Mouse (Mus musculus) T-cell, adult 66 days (primary cell): ENCODE measurements around the gene Ppp1r35. TPM values are rescaled to one million over a fixed set of nuclear protein-coding genes. Genes with fewer than 3 reads are reported as not detected.

ENCODE experiments used
- total RNA-seq, 2 experiments: library from RNA; stranded (reverse); gene quantifications; 3 replicates in 1 of 2; 4 replicates in 1 of 2; pipeline ENCODE4 v1.2.4; 2023

Gene Ppp1r35
- total RNA-seq, result 10 to 100 TPM; 23.2 to 26.0 TPM

DNA sequence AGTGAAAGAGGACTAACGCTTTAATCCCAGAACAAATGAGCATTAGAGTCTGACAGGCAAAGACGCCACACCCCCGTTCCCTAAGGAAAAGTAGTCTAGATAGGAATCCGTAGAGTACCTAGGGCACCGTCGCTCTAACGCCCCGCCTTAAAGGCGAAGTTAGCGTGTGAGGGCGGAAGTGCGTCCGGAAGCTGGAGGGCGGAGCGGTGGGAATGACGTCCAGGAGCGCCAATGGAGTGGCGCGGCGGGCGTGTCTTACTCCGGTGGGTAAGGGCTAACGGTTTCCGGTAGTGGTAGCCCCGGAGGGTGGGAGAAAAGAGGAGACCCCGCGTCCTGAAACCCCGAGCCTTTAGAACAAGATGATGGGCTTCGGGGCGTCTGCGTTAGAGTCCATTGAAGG lies at the start of gene Ppp1r35:
Gene Ppp1r35, plus strand, starts transcription at position 215 of the 400 bp plus-strand sequence.

DNA sequence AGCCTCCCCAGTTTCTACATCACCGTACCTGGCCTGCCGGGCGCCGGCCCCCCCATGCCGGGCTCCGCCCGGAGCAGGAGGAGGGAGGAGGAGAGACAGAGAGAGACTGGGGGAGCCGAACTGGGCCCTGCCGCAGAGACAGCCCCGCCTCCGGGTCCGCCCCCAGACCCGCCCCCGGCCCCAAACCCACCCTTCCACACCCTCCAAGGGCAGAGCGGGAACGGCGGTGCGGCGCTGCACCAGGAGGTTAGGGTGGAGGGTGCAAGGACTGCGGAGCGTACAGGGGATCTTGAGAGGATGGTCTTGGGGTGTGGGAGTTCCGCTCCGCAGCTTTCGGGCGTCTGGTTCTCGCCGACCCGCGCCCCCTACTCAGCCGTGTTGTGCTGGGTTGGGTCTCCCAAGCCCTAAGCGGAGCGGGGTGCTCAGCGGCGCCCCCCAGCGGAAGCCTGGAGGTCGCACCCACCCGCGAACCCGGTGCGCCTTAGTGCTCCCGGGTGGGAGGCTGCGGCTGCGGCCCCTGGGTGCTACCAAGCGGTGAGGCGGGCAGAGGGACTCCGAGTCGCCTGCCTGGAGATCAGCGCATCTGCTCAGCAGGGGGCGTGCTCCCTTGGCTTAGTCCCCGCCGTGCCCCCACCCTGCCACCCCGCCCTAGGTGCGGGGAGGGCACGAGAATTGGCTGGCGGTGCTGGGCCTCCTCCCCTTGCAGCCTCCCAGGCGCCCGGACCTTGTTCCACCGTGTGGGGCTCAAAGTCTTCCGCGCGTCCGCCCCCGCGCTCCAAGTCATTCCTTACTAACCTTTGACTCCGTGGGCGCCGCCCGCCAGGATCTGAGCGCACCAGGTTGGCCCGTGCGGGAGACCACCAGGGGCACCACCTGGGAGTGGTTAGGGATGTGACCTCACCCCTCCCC lies 37.4 kb upstream of the Ppp1r35 start, which contains the start of gene Nyap1:
Gene Nyap1, minus strand, starts transcription at position 585 of the 909 bp plus-strand sequence.

DNA sequence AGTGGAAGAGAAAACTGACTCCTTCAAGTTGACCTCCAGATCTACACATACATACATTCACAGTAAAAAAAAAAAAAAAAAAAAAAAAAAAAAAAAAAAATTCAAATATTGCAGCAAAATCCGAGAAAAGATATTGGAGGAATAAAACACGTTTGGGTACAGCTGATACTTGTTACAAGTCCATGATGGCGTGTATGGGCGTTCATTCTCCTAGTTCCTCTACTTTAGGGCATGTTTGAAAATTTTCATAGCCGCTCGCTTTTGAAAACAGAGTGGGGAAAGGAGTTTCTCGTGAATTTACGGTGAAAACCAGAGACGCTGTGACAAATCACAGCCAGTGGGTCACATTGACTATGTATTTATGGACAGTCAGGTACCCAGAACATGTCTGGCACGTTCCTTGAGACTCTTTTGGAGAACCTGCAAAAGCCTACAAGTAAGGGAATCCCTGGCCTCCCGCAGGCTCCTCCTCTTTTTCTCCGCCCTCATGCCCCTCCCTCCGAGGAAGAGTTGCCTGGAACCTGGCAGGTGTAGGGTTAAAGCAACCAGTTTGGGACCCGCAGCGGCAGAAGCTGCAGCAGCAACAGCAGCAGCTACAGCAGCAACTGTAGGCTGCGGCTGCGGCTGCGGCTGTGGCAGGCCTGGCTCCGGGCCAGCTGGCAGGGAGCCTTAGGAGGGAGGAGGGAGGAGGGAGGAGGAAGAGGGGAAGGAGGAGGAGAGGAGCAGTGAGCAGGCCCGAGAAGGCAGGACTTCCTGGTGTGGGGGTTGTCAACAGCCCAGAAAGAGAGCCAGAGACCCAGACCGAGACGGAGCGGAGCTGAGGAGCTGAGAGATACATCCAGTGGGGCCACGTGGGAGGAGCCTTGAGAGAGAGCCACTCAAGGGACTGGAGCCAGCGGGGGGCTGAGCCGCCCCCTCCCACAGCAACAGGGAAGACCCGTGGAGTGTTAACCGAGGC lies 33.2 kb upstream of the Ppp1r35 start, which contains the start of gene Tsc22d4:
Gene Tsc22d4, plus strand, starts transcription at position 517 of the 958 bp plus-strand sequence.

DNA sequence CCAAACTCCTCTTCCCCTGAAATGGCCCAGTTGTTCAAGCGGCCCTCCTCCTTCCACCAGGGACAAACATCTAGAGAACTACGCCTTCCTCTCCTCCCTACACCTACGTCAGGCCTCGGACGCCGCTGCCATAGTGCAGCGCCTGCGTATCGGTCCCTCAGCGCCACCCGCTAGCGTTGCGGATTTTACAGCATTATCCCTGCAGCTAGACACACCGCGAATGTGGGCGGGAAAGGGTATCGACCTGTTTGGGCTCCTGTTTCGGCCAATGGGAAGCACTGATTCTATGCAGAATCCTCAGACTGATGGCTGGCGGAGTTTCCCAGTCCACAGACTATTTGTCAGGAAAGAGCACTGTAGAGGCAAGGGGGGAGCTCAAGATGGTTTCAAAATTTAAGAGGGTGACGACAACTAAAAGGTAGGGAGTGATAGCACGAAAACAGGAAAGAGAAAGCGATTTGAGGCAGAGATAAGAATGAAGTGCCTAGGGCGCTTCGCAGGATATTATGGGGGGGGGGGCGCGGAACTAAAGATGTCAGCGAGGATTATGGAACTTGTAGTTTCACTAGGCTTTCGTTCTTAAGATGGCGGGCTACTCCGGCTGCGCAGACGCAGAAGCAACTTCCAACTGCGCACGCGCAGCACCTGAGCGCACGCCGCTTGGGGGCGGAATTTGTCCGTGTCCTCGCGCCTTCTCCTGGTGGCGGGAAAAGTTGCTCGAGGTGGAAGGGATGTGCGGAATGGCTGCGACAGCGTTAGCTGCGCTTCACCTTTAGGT lies 8.7 kb downstream of the Ppp1r35 start, which contains the start of the genes Mepce and Zcwpw1:
Gene Mepce, minus strand, starts transcription at position 505 of the 778 bp plus-strand sequence.
Gene Zcwpw1, plus strand, starts transcription at position 648 of the 778 bp plus-strand sequence.

Other genes starting within 250 kb of the Ppp1r35 start
- not detected for gene Epo, start 245.6 kb upstream of the Ppp1r35 start, total RNA-seq
- 100 to 1,000 TPM; 327 to 334 TPM for gene Gnb2, start 245.3 kb upstream of the Ppp1r35 start, total RNA-seq
- gene Actl6b, start 225.3 kb upstream of the Ppp1r35 start, total RNA-seq, result not detected
- gene Tfr2, start 209.0 kb upstream of the Ppp1r35 start, total RNA-seq, result 1 to 10 TPM; 1.9 to 2.2 TPM
- gene Mospd3, start 177.8 kb upstream of the Ppp1r35 start, total RNA-seq, result 10 to 100 TPM; 32.7 to 38.3 TPM
- under 1 TPM; 0.47 to 0.93 TPM for gene Pcolce, start 165.1 kb upstream of the Ppp1r35 start, total RNA-seq
- under 1 TPM in 1 of 2 experiments, not detected in 1; 0.50 TPM for gene Fbxo24, start 149.8 kb upstream of the Ppp1r35 start, total RNA-seq
- 100 to 1,000 TPM; 189 to 193 TPM for gene Lrch4, start 149.7 kb upstream of the Ppp1r35 start, total RNA-seq
- gene Gm20605, start 149.7 kb upstream of the Ppp1r35 start, total RNA-seq, result 10 to 100 TPM; 61.4 to 68.4 TPM
- 100 to 1,000 TPM in 1 of 2 experiments, 10 to 100 TPM in 1; 98.4 to 116 TPM for gene Sap25, start 137.5 kb upstream of the Ppp1r35 start, total RNA-seq
- 1 to 10 TPM in 1 of 2 experiments, under 1 TPM in 1; 0.58 to 1.2 TPM for gene Irs3, start 133.1 kb upstream of the Ppp1r35 start, total RNA-seq
- 10 to 100 TPM; 24.7 to 27.5 TPM for gene Agfg2, start 94.1 kb upstream of the Ppp1r35 start, total RNA-seq
- 1 to 10 TPM; 2.1 to 2.3 TPM for gene Nyap1, start 37.2 kb upstream of the Ppp1r35 start, total RNA-seq
- gene Tsc22d4, start 33.1 kb upstream of the Ppp1r35 start, total RNA-seq, result 100 to 1,000 TPM; 231 to 235 TPM
- gene Mepce, start 8.8 kb downstream of the Ppp1r35 start, total RNA-seq, result 100 to 1,000 TPM; 120 to 126 TPM
- gene Zcwpw1, start 8.9 kb downstream of the Ppp1r35 start, total RNA-seq, result 10 to 100 TPM; 19.2 to 22.2 TPM
- gene Pilra, start 57.4 kb downstream of the Ppp1r35 start, total RNA-seq, result 1 to 10 TPM; 3.2 to 3.3 TPM
- gene Pilrb1, start 79.3 kb downstream of the Ppp1r35 start, total RNA-seq, result 1 to 10 TPM; 1.7 to 2.7 TPM
- 1 to 10 TPM in 1 of 2 experiments, not detected in 1; 2.4 TPM for gene Pilrb2, start 93.0 kb downstream of the Ppp1r35 start, total RNA-seq
- not detected for gene Cyp3a13, start 142.8 kb downstream of the Ppp1r35 start, total RNA-seq
- gene Gjc3, start 184.2 kb downstream of the Ppp1r35 start, total RNA-seq, result not detected
- gene Azgp1, start 202.7 kb downstream of the Ppp1r35 start, total RNA-seq, result not detected
- gene Smok3a, start 242.4 kb downstream of the Ppp1r35 start, total RNA-seq, result not detected
- gene Smok3b, start 242.6 kb downstream of the Ppp1r35 start, total RNA-seq, result not detected